Mouse (Mus musculus): ENCODE measurements around the gene Hmga2. TPM values are rescaled to one million over a fixed set of nuclear protein-coding genes. Genes with fewer than 3 reads are reported as not detected.

Hmga2 gene
- polyA plus RNA-seq, 1 experiment from 2014 or later, result 0.43 TPM

GRCm38 (mm10) chr10:120323584-120324203 lies 152.6 kb downstream of the Hmga2 start:
- Histone ChIP-seq H3K36me3 (replicated peaks; ENCODE audit: insufficient read depth, low read length) (no peaks in the 10 kb centered on the region), H3K27ac (ENCODE audit: low read depth) (0 out of 2 replicates have a peak overlapping the region, but pooled peaks have one; percentile 30), H3K4me1 (ENCODE audit: insufficient read depth) (peaks cover 6% of the 10 kb centered on the region; the same call in 1 of the 2 replicates), H3K4me2 (ENCODE audit: low read depth, low read length) (no peak overlapping the region), H3K9me3 (ENCODE audit: low read length) (no peaks in the 10 kb centered on the region), H3K9ac (replicated peaks) (no peak overlapping the region), H3K27me3 (ENCODE audit: insufficient read depth, low read length) (no peaks in the 10 kb centered on the region), H3K4me3 (ENCODE audit: low read depth, low read length) (no peak overlapping the region)
- WGBS (ENCODE audit: insufficient replicate concordance), result 41% methylated on average over 11 of the region's 11 CpGs
- ATAC-seq (0 out of 2 replicates have a peak, but pooled peaks have one; percentile 8), DNase-seq (peak; percentile 15)
- no peak for TF ChIP-seq EP300 (IDR thresholded peaks at IDR 0.05; ENCODE audit: low read depth)
- TF ChIP-seq CTCF (IDR thresholded peaks at IDR 0.05; ENCODE audit: low read depth), result no peak

- H3K4me2 ChIP-seq (ENCODE audit: low read depth, low read length), result no peak overlapping the region
- WGBS (ENCODE audit: insufficient replicate concordance), result 90% methylated on average over 8 of the region's 8 CpGs
Measured at GRCm38 (mm10) chr10:120322815-120323214, 153.5 kb downstream of the Hmga2 start.

GRCm38 (mm10) chr10:120319614-120320013 lies 156.7 kb downstream of the Hmga2 start:
- peaks cover 6% of the 10 kb centered on the region; the same call in 1 of the 2 replicates for H3K4me1 ChIP-seq (ENCODE audit: insufficient read depth)
- WGBS (ENCODE audit: insufficient replicate concordance), result 85% methylated on average over 12 of the region's 12 CpGs
- no peaks in the 10 kb centered on the region for H3K27me3 ChIP-seq (ENCODE audit: insufficient read depth, low read length)
- no peak overlapping the region for H3K4me3 ChIP-seq (ENCODE audit: low read depth, low read length)
- H3K9me3 ChIP-seq (ENCODE audit: low read length), result no peaks in the 10 kb centered on the region
- ATAC-seq (no peak), DNase-seq (no peak)
- H3K4me2 ChIP-seq (ENCODE audit: low read depth, low read length), result no peak overlapping the region
- TF ChIP-seq EP300 (IDR thresholded peaks at IDR 0.05; ENCODE audit: low read depth) (no peak), CTCF (IDR thresholded peaks at IDR 0.05; ENCODE audit: low read depth) (no peak)
- no peaks in the 10 kb centered on the region for H3K36me3 ChIP-seq (replicated peaks; ENCODE audit: insufficient read depth, low read length)
- H3K9ac ChIP-seq (replicated peaks), result no peak overlapping the region
- H3K27ac ChIP-seq (ENCODE audit: low read depth), result no peak overlapping the region

More at GRCm38 (mm10) chr10:120322815-120323214, 153.5 kb downstream of the Hmga2 start:
- TF ChIP-seq EP300 (IDR thresholded peaks at IDR 0.05; ENCODE audit: low read depth) (no peak), CTCF (IDR thresholded peaks at IDR 0.05; ENCODE audit: low read depth) (no peak)
- DNase-seq, result no peak
- no peak overlapping the region for H3K27ac ChIP-seq (ENCODE audit: low read depth)
- no peaks in the 10 kb centered on the region for H3K36me3 ChIP-seq (replicated peaks; ENCODE audit: insufficient read depth, low read length)
- peaks cover 6% of the 10 kb centered on the region; the same call in 1 of the 2 replicates for H3K4me1 ChIP-seq (ENCODE audit: insufficient read depth)
- H3K4me3 ChIP-seq (ENCODE audit: low read depth, low read length), result no peak overlapping the region
- H3K9ac ChIP-seq (replicated peaks), result no peak overlapping the region
- no peak for ATAC-seq
- no peaks in the 10 kb centered on the region for H3K9me3 ChIP-seq (ENCODE audit: low read length)
- no peaks in the 10 kb centered on the region for H3K27me3 ChIP-seq (ENCODE audit: insufficient read depth, low read length)

MicroRNA genes within 50 kb of the gene (microRNA counts, 519-probe panel; counts per million panel counts)
- microRNA mmu-miR-763, result not detected

Small RNAs within 50 kb of the gene (microRNA-seq; reads per million reads assigned to microRNA genes)
- not detected for gene Mir763

Other genes with a start within 250 kb of the Hmga2 start
- gene Llph, start 249.4 kb downstream of the Hmga2 start, polyA plus RNA-seq (2015; fragmentation: Nextera tagmentation; extraction: Ambion mirVana), result 33.5 and 33.9 TPM in 2 replicates